Mouse (Mus musculus) embryonic facial prominence, embryonic 11.5 days (tissue): Measurements from ENCODE around the gene Defb38. TPM values are rescaled to one million over a fixed set of nuclear protein-coding genes. Genes with fewer than 3 reads are reported as not detected.

Experiments
- ATAC-seq: fragments of 200-750 bp; cut with Nextera tagmentation; replicated peaks from 2 replicates; pipeline ENCODE4 v1.8.0; 2017; ENCODE audit warnings: low read depth; ENCODE audit not compliant: insufficient number of reproducible peaks, low FRiP score, low TSS enrichment
- DNase-seq: peaks from one replicate; pipeline ENCODE4 v3.0.0-alpha.2; 2015; ENCODE audit warnings: low spot score
- H3K27ac ChIP-seq: fragments of 300-500 bp; sonication (generic); replicated peaks from 2 replicates; pipeline ENCODE4 v1.5.1; 2014; ENCODE audit warnings: mild to moderate bottlenecking, low read depth, low read length, control low read depth
- H3K27me3 ChIP-seq: fragments of 300-500 bp; sonication (generic); 2 replicates; pipeline ENCODE4 v1.6.1; 2014; ENCODE audit warnings: mild to moderate bottlenecking, low read length, moderate library complexity, mixed read lengths; ENCODE audit not compliant: control insufficient read depth, insufficient read depth
- H3K36me3 ChIP-seq: fragments of 300-500 bp; sonication (generic); replicated peaks from 2 replicates; pipeline ENCODE4 v1.6.1; 2014; ENCODE audit warnings: low read depth, mild to moderate bottlenecking, low read length, moderate library complexity, mixed read lengths; ENCODE audit not compliant: control insufficient read depth, insufficient read depth
- H3K4me1 ChIP-seq: fragments of 300-500 bp; sonication (generic); 2 replicates; pipeline ENCODE4 v1.6.1; 2014; ENCODE audit warnings: low read length, mixed read lengths; ENCODE audit not compliant: control insufficient read depth, insufficient read depth
- H3K4me2 ChIP-seq: fragments of 300-500 bp; sonication (generic); 2 replicates; pipeline ENCODE4 v1.6.1; 2014; ENCODE audit warnings: low read depth, mild to moderate bottlenecking, control low read depth, low read length, moderate library complexity
- H3K4me3 ChIP-seq: fragments of 300-500 bp; sonication (generic); 2 replicates; pipeline ENCODE4 v1.5.1; 2014; ENCODE audit warnings: low read depth, low read length, control low read depth
- H3K9ac ChIP-seq: fragments of 300-500 bp; sonication (generic); replicated peaks from 2 replicates; pipeline ENCODE4 v1.6.1; 2014; ENCODE audit warnings: mild to moderate bottlenecking, control low read depth, low read length
- H3K9me3 ChIP-seq: fragments of 300-500 bp; sonication (generic); replicated peaks from 2 replicates; pipeline ENCODE4 v1.6.1; 2016; ENCODE audit warnings: mild to moderate bottlenecking, low read length, inconsistent platforms, mixed read lengths; ENCODE audit not compliant: control insufficient read depth
- WGBS: fragments of 180-500 bp; shearing (Covaris S2); extraction: QIAGEN DNeasy Blood & Tissue Kit; methylation state at CpG from one replicate; pipeline ENCODE4 v1.1.7; 2014; 5-methylcytosine and 5-hydroxymethylcytosine counted together
- polyA plus RNA-seq: library from polyadenylated mRNA; unstranded; fragments of >200 nt; fragmentation: Nextera tagmentation; extraction: Ambion mirVana; gene quantifications from 2 replicates; pipeline ENCODE4 v1.2.1, GENCODE M21; 2014

Defb38 gene
- polyA plus RNA-seq: not detected in 2 replicates

DNA sequence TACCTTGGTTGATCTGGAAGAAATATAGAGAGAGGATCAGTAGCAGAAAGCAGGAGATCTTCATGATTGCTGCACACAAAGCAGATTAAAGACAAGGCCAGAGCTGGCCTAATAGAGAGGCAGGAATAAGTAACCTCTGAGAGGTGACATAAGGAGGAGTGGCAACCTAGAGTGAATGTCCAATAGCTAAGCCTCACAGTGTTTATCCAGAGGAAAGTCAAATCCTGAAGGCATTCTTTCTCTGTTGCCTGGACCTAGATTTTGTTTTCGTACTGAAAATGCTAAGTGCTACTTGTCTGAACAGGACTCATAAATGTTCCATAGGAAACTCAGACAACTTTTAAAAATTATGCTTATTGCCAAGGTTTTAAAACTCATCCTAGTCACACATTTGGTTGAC lies at the start of gene Defb38:
TSS of gene Defb38 (minus strand) at position 101 of the 400 bp plus-strand sequence.
- no peak within 1 kb of the TSS for H3K4me3 ChIP-seq
- H3K36me3 ChIP-seq: no peaks in the 10 kb centered on the region
- H3K4me1 ChIP-seq: no peaks in the 10 kb centered on the region
- DNase-seq (no peak), ATAC-seq (no peak)
- H3K27me3 ChIP-seq: no peaks in the 10 kb centered on the region
- 87% methylated on average over 1 of the region's 1 CpGs for WGBS
- no peaks in the 10 kb centered on the region for H3K9me3 ChIP-seq
- H3K4me2 ChIP-seq: no peak within 1 kb of the TSS
- H3K9ac ChIP-seq: no peak within 1 kb of the TSS
- H3K27ac ChIP-seq: no peak within 1 kb of the TSS

DNA sequence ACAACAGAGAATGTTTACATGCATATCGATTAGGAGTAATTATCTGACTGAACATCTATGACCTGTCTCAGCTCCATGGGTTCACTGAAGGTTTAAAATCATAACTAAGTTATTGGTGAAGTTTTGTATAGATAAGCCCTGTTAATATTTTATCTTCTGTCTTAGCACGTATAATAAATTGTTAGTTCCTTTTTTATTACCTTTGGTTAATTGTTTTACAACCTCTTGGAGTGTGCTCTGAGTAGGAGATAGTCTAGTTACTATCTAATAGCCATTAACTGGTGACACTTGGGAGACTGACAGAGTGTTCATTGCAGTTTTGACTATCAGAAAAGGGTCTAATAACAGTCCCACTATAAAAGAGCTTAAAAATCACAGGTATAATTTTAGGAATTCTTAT lies 39.6 kb upstream of the Defb38 start:
- Histone ChIP-seq H3K27ac (no peak overlapping the region), H3K9me3 (no peaks in the 10 kb centered on the region), H3K4me3 (no peak overlapping the region), H3K4me1 (no peaks in the 10 kb centered on the region), H3K27me3 (no peaks in the 10 kb centered on the region), H3K36me3 (no peaks in the 10 kb centered on the region), H3K9ac (no peak overlapping the region), H3K4me2 (no peak overlapping the region)
- ATAC-seq: no peak
- no peak for DNase-seq
- WGBS: 85% methylated on average over 2 of the region's 2 CpGs

DNA sequence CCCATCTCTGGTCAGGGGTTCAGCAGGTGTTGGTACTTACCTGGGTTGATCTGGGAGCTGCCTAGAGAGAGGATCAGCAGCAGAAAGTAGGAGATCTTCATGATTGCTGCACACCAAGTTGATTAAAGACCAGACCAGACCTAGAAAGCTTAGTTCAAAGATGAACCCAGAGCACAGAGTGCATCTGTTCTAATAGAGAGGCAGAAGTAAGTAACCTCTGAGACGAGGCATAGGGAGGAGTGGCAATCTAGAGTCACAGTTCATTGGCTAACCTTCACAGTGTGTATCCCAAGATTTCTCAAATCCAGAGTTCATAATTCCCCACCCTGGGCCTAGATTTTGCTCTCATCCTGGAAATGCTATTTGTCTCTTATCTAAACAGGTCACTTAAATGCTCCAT lies 38.3 kb upstream of the Defb38 start, which contains the start of gene Defb39:
TSS of gene Defb39 (minus strand) at position 101 of the 400 bp plus-strand sequence.
- Histone ChIP-seq H3K27ac (no peak within 1 kb of the TSS), H3K27me3 (no peaks in the 10 kb centered on the region), H3K9me3 (no peaks in the 10 kb centered on the region), H3K9ac (no peak within 1 kb of the TSS), H3K4me3 (no peak within 1 kb of the TSS), H3K4me1 (no peaks in the 10 kb centered on the region), H3K4me2 (no peak within 1 kb of the TSS), H3K36me3 (no peaks in the 10 kb centered on the region)
- 74% methylated on average over 1 of the region's 1 CpGs for WGBS
- DNase-seq (no peak), ATAC-seq (no peak)

DNA sequence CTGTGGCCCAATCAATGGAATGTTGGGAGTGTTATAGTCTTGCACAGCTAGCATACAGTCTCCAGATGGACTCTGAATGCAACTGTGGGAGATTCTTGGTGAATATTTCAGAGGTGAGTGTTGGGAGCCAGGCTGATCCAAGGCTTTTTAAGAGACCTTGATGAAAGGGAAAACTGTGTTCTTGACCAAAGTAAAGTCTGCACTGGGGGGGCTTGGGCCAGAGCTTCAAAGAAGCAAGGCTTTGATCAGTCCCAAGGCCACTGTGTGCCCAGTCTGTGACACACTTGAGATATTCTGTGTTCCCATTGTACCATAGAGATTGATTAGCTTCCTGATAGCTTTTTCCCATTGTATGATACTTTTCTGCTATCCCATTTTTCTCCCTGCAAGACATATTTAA lies 36.5 kb upstream of the Defb38 start:
- Histone ChIP-seq H3K36me3 (no peaks in the 10 kb centered on the region), H3K9me3 (no peaks in the 10 kb centered on the region), H3K4me3 (no peak overlapping the region), H3K4me2 (no peak overlapping the region), H3K9ac (no peak overlapping the region), H3K4me1 (no peaks in the 10 kb centered on the region), H3K27ac (no peak overlapping the region), H3K27me3 (no peaks in the 10 kb centered on the region)
- ATAC-seq (no peak), DNase-seq (no peak)

DNA sequence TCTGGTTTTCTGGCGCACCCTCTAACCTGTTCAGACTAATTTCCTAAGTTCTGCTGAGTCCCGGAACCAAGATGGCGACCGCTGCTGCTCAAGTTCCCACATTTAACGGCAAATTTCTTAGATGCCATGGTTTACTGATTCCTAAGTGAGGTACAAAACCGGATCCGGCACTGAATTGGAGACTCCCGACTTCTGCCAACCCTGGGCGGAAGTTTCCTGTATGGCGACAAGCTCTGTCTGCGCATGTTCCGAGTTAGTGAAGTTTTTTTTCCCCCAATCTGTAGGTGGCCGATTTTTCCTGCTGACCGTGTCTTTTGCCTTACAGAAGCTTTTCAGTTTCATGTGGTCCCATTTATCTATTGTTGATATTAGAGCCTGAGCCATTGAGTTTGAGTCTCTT lies 18.9 kb upstream of the Defb38 start:
- 94% methylated on average over 14 of the region's 14 CpGs for WGBS
- Histone ChIP-seq H3K4me1 (no peaks in the 10 kb centered on the region), H3K27me3 (no peaks in the 10 kb centered on the region), H3K36me3 (no peaks in the 10 kb centered on the region), H3K9me3 (no peaks in the 10 kb centered on the region), H3K27ac (no peak overlapping the region), H3K4me3 (no peak overlapping the region), H3K9ac (no peak overlapping the region), H3K4me2 (no peak overlapping the region)
- DNase-seq (no peak), ATAC-seq (no peak)

Other genes starting within 250 kb of the Defb38 start
- gene Defb40, start 48.3 kb downstream of the Defb38 start, polyA plus RNA-seq: not detected in 2 replicates
- gene Defb37, start 35.5 kb downstream of the Defb38 start, polyA plus RNA-seq: not detected in 2 replicates
- gene Defb39, start 38.2 kb upstream of the Defb38 start, polyA plus RNA-seq: not detected in 2 replicates
- not detected in 2 replicates for gene Defb12, start 88.3 kb upstream of the Defb38 start, polyA plus RNA-seq
- not detected in 2 replicates for gene Defb34, start 97.2 kb upstream of the Defb38 start, polyA plus RNA-seq
- gene Gm45826, start 114.2 kb upstream of the Defb38 start, polyA plus RNA-seq: not detected in 2 replicates
- gene Defb14, start 167.8 kb upstream of the Defb38 start, polyA plus RNA-seq: not detected in 2 replicates
- not detected in 2 replicates for gene Defb4, start 172.1 kb upstream of the Defb38 start, polyA plus RNA-seq
- gene Defb6, start 198.9 kb upstream of the Defb38 start, polyA plus RNA-seq: not detected in 2 replicates
- not detected in 2 replicates for gene Defb46, start 213.3 kb upstream of the Defb38 start, polyA plus RNA-seq
- gene Defb5, start 221.0 kb upstream of the Defb38 start, polyA plus RNA-seq: not detected in 2 replicates